Mouse (Mus musculus) embryonic facial prominence, embryonic 10.5 days (tissue): ENCODE measurements around the gene Tmem102. TPM values are rescaled to one million over a fixed set of nuclear protein-coding genes. Genes with fewer than 3 reads are reported as not detected.
A peak's percentile ranks its signal among the peaks of the same experiment; 100 is the strongest.

Source experiments
- DNase-seq: peaks from one replicate; pipeline ENCODE4 v3.0.0-alpha.2; 2017; ENCODE audit warnings: low spot score
- H3K27ac ChIP-seq: fragments of 300-500 bp; sonication (generic); replicated peaks from 2 replicates; pipeline ENCODE4 v1.5.1; 2016; ENCODE audit warnings: mild to moderate bottlenecking
- H3K27me3 ChIP-seq: fragments of 300-500 bp; sonication (generic); replicated peaks from 2 replicates; pipeline ENCODE4 v1.6.1; 2016; ENCODE audit warnings: low read depth, mild to moderate bottlenecking; ENCODE audit not compliant: poor library complexity, severe bottlenecking
- H3K36me3 ChIP-seq: fragments of 300-500 bp; sonication (generic); replicated peaks from 2 replicates; pipeline ENCODE4 v1.6.1; 2016; ENCODE audit warnings: mild to moderate bottlenecking, moderate library complexity
- H3K4me1 ChIP-seq: fragments of 300-500 bp; sonication (generic); 2 replicates; pipeline ENCODE4 v1.6.1; 2016
- H3K4me3 ChIP-seq: fragments of 300-500 bp; sonication (generic); 2 replicates; pipeline ENCODE4 v1.5.1; 2016; ENCODE audit warnings: mild to moderate bottlenecking, moderate library complexity
- H3K9me3 ChIP-seq: fragments of 300-500 bp; sonication (generic); 2 replicates; pipeline ENCODE4 v1.6.1; 2016; ENCODE audit warnings: mild to moderate bottlenecking
- WGBS: fragments of 180-500 bp; shearing (Covaris S2); methylation state at CpG from one replicate; pipeline ENCODE4 v1.1.7; 2016; 5-methylcytosine and 5-hydroxymethylcytosine counted together
- polyA plus RNA-seq: library from polyadenylated mRNA; unstranded; fragments of >200 nt; fragmentation: Nextera tagmentation; extraction: Ambion mirVana; gene quantifications from 2 replicates; pipeline ENCODE4 v1.2.1, GENCODE M21; 2016

Tmem102 gene
- polyA plus RNA-seq, 1 experiment from 2014 or later = 2.7 TPM

DNA sequence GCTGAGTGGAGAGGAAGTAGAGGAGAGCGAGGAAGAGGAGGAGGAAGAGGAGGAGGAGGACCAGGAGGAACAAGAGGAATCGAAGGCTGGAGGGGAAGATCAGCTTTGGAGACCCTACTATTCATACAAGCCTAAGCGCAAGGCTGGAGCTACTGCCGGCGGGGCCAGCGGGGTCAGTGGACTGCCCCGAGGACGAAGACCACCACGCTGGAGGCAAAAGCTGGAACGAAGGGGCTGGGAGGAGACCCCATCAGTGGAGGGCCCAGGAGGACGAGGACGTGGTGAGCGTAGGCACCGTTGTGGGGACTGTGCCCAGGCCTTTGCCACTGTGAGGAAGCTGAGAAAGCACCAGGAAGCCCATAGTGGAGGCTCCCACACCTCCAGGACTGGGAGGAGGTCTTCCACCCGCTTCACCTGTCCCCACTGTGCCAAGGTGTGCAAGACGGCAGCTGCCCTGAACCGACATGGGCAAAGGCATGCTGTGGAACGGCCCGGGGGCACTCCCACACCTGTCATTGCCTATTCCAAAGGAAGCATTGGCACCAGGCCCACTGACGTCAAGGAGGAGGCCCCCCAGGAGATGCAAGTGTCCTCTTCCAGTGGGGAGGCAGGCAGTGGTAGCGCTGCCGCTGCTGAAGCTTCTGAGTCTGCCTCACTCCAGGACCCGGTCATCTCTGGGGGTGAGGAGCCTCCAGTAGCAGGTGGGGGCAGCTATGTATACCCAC lies 27.0 kb downstream of the Tmem102 start:
- Histone ChIP-seq H3K27ac (0 out of 2 replicates have a peak overlapping the region, but pooled peaks have one; percentile 25), H3K9me3 (no peaks in the 10 kb centered on the region), H3K27me3 (peaks cover 64% of the 10 kb centered on the region), H3K4me3 (peak overlapping the region; percentile 17; the same call in 1 of the 2 replicates), H3K4me1 (peaks cover 20% of the 10 kb centered on the region), H3K36me3 (peaks cover 15% of the 10 kb centered on the region; the same call in 1 of the 2 replicates)
- 68% methylated on average over 23 of the region's 23 CpGs for WGBS
- DNase-seq = no peak

DNA sequence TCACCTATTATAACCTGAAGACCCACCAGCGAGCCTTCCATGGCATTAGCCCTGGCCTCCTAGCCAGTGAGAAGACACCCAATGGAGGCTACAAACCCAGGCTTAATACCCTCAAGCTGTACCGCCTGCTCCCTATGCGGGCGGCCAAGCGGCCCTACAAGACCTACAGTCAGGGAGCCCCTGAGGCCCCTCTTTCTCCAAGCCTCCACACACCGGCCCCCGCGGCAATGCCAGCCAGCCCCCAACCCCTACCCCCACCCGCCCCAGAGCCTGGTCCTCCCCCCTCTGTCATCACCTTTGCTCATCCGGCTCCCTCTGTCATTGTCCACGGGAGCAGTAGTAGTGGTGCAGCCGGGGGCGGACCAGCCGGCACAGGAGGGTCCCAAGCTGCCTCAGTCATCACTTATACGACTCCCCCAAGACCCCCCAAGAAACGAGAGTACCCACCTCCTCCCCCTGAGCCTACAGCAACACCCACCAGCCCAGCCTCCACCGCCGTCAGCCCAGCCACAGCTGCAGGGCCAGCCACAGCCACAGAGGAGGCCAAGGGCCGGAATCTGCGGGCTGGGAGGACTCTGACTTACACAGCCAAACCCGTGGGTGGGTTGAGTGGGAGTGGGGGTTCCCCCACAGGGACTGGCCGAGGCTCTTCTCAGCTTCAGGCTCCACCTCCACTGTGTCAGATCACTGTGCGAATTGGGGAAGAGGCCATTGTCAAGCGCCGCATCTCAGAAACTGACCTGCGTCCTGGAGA lies 27.7 kb downstream of the Tmem102 start:
- Histone ChIP-seq H3K4me3 (peak overlapping the region; percentile 17; the same call in 1 of the 2 replicates), H3K36me3 (peaks cover 15% of the 10 kb centered on the region; the same call in 1 of the 2 replicates), H3K4me1 (peaks cover 20% of the 10 kb centered on the region), H3K27me3 (peaks cover 61% of the 10 kb centered on the region), H3K27ac (no peak overlapping the region), H3K9me3 (no peaks in the 10 kb centered on the region)
- no peak for DNase-seq
- WGBS = 67% methylated on average over 26 of the region's 26 CpGs

- no peak for DNase-seq
- H3K27ac ChIP-seq = no peak overlapping the region
- 82% methylated on average over 20 of the region's 20 CpGs for WGBS
Observed at GRCm38 (mm10) chr11:69776488-69776887, 28.9 kb downstream of the Tmem102 start.

GRCm38 (mm10) chr11:69775716-69776115 lies 29.7 kb downstream of the Tmem102 start:
- Histone ChIP-seq H3K27me3 (peaks cover 50% of the 10 kb centered on the region), H3K4me3 (no peak overlapping the region), H3K4me1 (peaks cover 20% of the 10 kb centered on the region), H3K9me3 (no peaks in the 10 kb centered on the region), H3K36me3 (peaks cover 15% of the 10 kb centered on the region; the same call in 1 of the 2 replicates), H3K27ac (no peak overlapping the region)
- WGBS = 73% methylated on average over 10 of the region's 10 CpGs
- DNase-seq = no peak

More at GRCm38 (mm10) chr11:69776488-69776887, 28.9 kb downstream of the Tmem102 start:
- H3K4me1 ChIP-seq = peaks cover 20% of the 10 kb centered on the region
- peaks cover 50% of the 10 kb centered on the region for H3K27me3 ChIP-seq
- peaks cover 15% of the 10 kb centered on the region; the same call in 1 of the 2 replicates for H3K36me3 ChIP-seq
- no peak overlapping the region for H3K4me3 ChIP-seq
- no peaks in the 10 kb centered on the region for H3K9me3 ChIP-seq

DNA sequence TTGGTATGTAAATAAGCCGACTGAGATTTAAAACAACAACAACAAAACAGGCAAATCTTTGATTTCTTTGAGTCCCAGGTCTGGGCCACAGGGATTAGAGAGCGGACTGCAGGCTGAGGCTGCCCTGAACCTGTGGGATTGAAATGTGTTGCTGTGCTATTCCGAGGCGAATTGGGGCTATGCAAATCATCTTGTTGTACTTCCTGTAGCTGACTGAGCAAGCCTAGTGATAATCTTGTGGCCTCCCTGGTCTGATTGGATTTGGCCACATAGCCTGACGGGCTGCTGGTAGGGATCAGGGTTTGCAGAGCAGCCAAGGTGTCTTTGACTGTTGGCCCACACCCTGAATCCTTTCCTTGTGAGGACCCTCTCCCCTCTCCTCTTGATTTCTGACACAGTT lies 30.5 kb downstream of the Tmem102 start:
- no peak for DNase-seq
- Histone ChIP-seq H3K27ac (no peak overlapping the region), H3K36me3 (peaks cover 15% of the 10 kb centered on the region; the same call in 1 of the 2 replicates), H3K4me1 (peaks cover 20% of the 10 kb centered on the region), H3K9me3 (no peaks in the 10 kb centered on the region), H3K27me3 (peaks cover 48% of the 10 kb centered on the region), H3K4me3 (no peak overlapping the region)
- 53% methylated on average over 5 of the region's 5 CpGs for WGBS

GRCm38 (mm10) chr11:69767625-69767909 lies 37.9 kb downstream of the Tmem102 start:
- no peaks in the 10 kb centered on the region for H3K36me3 ChIP-seq
- H3K4me1 ChIP-seq = peaks cover 32% of the 10 kb centered on the region
- no peak overlapping the region for H3K27ac ChIP-seq
- WGBS = 65% methylated on average over 4 of the region's 4 CpGs
- no peak for DNase-seq
- H3K27me3 ChIP-seq = peaks cover 14% of the 10 kb centered on the region
- no peaks in the 10 kb centered on the region for H3K9me3 ChIP-seq
- H3K4me3 ChIP-seq = peak overlapping the region; percentile 89; the same call in 1 of the 2 replicates

DNA sequence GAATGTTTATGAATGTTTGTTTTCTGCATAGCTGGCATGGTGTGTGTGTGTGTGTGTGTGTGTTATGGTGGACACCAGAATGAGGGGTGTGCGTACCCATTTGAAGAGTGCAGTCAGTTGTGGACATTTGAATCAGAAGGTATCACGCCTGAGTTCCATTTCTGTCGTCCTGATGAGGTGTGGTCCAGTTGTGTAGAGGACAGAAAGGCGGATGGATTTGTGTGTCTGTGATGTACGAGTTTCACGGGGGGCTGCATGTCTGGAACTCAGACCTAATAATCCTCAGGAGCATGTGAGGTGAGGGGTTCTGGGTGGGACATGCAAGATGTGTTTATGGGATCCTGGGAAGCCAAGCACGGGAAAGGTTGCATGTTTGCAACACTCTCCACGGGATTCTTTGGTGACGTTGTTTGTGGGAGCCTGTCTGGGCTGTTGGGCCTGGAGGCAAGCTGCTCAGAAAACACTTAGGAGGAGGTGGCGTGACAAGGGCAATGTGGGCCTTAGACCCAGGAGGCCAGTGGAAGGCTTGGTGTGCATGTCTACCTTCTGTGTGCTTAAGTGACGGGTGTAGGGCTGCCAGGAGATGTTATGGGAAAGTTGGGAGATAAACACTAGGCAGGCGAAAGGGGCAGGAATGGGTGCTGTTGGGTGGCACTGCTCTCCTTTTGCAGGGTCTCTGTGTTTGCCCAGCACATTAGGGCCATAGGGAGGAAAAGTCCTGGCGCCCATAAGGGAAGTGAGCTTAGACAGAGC lies 38.4 kb downstream of the Tmem102 start:
- Histone ChIP-seq H3K36me3 (no peaks in the 10 kb centered on the region), H3K9me3 (no peaks in the 10 kb centered on the region), H3K27me3 (peaks cover 14% of the 10 kb centered on the region), H3K4me1 (peaks cover 32% of the 10 kb centered on the region), H3K27ac (no peak overlapping the region), H3K4me3 (peak overlapping the region; percentile 89)
- no peak for DNase-seq
- WGBS = 63% methylated on average over 13 of the region's 13 CpGs

DNA sequence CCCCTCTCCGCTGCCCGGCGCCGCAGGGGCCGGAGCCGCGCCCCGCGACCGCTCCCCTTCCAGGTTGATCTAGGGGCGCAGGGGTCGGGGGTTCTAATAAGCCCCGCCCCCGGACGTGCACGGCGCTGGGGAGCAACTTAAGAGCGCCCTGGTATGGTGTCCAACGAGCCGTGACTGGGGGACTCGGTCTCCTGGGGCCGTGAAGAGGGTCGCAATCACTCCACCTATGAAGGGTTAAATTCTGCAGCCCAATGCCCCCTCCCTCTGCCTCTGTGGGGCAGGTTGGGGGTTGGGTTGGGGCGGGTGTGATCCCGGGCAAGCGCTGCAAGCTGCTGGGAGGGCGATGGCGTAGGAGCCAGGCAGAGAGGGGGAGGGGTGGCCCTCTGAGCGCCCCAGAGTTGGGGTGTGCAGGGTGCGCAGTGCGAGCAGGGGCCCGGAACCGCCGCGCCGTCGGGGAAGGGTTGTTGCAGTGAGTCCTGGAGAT lies 39.3 kb downstream of the Tmem102 start:
- H3K4me1 ChIP-seq = peaks cover 32% of the 10 kb centered on the region
- H3K4me3 ChIP-seq = peak overlapping the region; percentile 89
- H3K36me3 ChIP-seq = no peaks in the 10 kb centered on the region
- peak; percentile 72 for DNase-seq
- H3K9me3 ChIP-seq = no peaks in the 10 kb centered on the region
- H3K27ac ChIP-seq = peak overlapping the region; percentile 93
- WGBS = under 1% methylated on average over 37 of the region's 37 CpGs
- peaks cover 14% of the 10 kb centered on the region for H3K27me3 ChIP-seq

- DNase-seq = peak; percentile 62
- WGBS = 20% methylated on average over 45 of the region's 55 CpGs
- Histone ChIP-seq H3K36me3 (no peaks in the 10 kb centered on the region), H3K27me3 (peaks cover 18% of the 10 kb centered on the region), H3K9me3 (no peaks in the 10 kb centered on the region), H3K4me3 (peak within 1 kb of the TSS; percentile 89), H3K4me1 (peaks cover 37% of the 10 kb centered on the region), H3K27ac (peak within 1 kb of the TSS; percentile 93)
Observed at GRCm38 (mm10) chr11:69765221-69766125, 40.0 kb downstream of the Tmem102 start, which contains the start of gene Zbtb4. Gene Zbtb4, plus strand, starts transcription at chr11:69765912.

DNA sequence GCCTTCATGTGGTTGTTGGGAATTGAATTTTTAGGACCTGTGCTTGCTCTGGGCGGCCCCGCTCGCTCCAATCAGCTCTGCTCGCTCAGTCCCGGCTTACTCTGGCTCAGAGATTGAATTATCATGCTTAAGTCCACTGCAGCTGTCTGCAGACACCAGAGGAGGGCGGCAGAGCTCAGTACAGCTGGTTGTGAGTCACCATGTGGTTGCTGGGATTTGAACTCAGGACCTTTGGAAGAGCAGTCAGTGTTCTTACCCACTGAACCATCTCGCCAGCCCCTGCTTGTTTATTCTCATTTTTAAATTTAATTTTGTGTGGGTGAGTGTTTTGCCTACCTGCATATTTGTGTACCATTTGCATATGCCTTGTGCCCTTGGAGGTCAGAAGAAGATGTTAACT lies 41.9 kb downstream of the Tmem102 start:
- H3K27ac ChIP-seq = no peak overlapping the region
- H3K9me3 ChIP-seq = no peaks in the 10 kb centered on the region
- no peaks in the 10 kb centered on the region for H3K36me3 ChIP-seq
- H3K4me3 ChIP-seq = no peak overlapping the region
- DNase-seq = no peak
- 59% methylated on average over 7 of the region's 7 CpGs for WGBS
- peaks cover 18% of the 10 kb centered on the region for H3K27me3 ChIP-seq
- H3K4me1 ChIP-seq = peaks cover 49% of the 10 kb centered on the region

DNA sequence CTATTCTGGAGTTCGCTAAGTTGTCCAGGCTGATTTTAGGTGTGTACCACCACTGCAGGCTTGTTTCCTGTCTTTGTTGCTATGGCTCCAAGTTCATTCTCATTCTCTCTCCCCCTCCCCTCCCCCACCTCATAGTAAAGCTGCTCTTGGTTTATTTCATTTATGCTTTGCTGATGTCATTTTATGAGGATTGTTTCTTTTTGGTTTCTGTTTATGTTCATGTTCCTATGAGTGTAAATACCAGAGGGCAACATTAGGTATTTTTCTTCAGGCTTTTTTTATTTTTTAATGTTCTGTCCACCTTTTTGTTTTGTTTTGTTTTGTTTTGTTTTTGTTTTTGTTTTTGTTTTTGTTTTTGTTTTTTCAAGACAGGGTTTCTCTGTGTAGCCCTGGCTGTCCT lies 43.6 kb downstream of the Tmem102 start, which contains the start of gene Slc35g3:
TSS of gene Slc35g3 (minus strand) at position 101 of the 400 bp plus-strand sequence.
- H3K4me1 ChIP-seq = peaks cover 44% of the 10 kb centered on the region
- WGBS = 91% methylated on average over 1 of the region's 1 CpGs

More for the DNA sequence above, 43.6 kb downstream of the Tmem102 start, which contains the start of gene Slc35g3:
- H3K27ac ChIP-seq = peak within 1 kb of the TSS; percentile 95; the same call in 1 of the 2 replicates
- H3K27me3 ChIP-seq = peaks cover 4% of the 10 kb centered on the region; the same call in 1 of the 2 replicates
- H3K9me3 ChIP-seq = no peaks in the 10 kb centered on the region
- H3K4me3 ChIP-seq = peak within 1 kb of the TSS; percentile 20; the same call in 1 of the 2 replicates
- no peaks in the 10 kb centered on the region for H3K36me3 ChIP-seq
- no peak for DNase-seq
